Mouse (Mus musculus): Measurements from ENCODE around the gene Zdhhc22.

Gene Zdhhc22

DNA sequence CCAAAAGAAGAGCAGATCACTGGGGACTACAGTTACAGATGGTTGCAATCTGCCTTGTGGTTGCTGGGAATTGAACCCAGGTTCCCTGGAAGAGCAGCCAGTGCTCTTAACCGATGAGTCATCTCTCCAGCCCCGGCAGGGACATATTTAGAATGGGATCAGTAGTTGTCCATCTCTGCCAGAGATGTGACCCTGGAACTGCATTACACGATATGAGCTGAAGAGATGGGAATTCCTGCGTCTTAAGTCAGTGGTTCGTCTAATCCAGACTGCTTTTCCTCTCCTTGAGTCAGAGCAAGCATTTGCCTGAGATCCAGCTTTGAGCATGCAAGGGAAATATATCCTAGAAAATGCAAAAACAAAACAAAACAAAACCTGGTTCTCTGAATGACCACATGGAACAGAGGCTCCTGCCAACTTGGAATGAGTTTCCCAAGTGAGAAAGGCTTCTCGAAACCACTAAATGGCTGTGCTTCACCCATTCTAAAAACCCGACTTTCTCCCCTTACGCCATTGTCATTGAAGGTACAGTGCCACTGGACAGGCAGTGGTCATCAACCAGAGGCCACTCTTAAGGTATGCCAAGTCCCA is 54.4 kb downstream of the Zdhhc22 start:
- DNase-seq (ENCODE audit: low spot score): no peak

DNA sequence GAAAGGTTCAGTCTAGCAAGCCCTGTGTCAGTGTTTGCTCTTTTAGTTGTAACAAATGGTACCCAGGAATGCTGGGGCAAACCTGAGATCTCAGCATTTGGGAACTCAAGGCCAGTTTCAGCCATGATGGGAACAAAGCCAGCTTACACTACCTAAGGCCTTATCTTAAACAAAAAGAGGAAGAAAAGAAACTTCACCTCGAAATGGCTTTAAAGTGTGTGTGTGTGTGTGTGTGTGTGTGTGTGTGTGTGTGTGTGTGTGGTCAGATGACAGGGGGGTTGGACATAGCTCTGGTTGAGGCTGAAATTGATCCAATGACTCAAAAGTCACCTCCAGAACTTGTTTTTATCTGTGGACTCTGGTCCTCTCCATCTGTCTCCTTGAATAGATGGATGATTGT is 55.5 kb downstream of the Zdhhc22 start:
- DNase-seq (ENCODE audit: low spot score): no peak

DNA sequence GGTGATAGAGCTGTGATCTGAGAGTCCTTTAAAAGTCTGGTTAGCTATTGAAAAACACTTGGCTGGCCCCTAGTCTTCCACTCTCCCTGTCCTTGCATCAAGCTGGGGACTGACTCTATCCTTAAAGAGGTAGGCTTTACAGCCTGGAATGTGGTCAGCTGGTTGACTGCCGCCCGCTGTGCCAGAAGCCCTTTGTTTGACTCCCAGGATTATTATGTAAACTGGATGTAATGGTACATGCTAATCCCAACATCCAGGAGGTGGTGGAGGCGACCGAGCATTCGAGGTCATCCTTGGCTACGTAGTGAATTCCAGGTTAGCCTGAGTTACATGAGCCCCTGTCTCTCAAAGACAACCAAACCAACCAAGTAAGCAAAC is 57.7 kb downstream of the Zdhhc22 start:
- DNase-seq (ENCODE audit: low spot score): no peak

DNA sequence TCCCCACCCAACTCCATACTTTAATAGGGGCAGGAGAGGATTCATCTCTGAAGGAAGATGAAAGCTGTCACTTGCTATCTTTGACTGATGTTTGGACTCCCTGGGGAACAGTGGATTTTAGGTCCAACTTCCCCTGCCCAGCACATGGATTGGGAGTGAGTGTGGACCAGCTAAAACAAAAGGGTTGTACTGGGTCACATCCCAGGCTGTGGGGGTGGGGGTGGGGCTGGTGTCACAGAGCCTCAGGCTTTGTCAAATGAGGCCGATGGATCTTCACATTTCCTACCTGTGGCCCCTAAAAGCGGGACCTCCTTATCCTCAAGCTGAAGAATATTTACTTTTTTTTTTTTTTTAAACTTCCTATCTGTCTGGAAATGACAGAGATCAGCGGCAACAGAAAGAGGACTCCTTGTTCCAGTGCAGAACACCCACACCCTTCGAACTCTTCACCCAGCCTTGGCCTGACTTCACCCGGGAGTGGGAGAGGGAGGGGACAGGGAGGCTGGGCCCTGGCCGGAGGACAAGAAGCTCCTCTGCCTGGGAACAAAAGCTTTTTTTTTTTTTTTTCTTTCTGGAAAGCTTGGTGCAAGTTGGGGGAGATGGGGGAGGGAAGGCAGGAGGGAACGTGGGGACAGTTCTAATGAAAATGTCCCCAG is 58.2 kb downstream of the Zdhhc22 start:
- DNase-seq (ENCODE audit: low spot score): no peak

DNA sequence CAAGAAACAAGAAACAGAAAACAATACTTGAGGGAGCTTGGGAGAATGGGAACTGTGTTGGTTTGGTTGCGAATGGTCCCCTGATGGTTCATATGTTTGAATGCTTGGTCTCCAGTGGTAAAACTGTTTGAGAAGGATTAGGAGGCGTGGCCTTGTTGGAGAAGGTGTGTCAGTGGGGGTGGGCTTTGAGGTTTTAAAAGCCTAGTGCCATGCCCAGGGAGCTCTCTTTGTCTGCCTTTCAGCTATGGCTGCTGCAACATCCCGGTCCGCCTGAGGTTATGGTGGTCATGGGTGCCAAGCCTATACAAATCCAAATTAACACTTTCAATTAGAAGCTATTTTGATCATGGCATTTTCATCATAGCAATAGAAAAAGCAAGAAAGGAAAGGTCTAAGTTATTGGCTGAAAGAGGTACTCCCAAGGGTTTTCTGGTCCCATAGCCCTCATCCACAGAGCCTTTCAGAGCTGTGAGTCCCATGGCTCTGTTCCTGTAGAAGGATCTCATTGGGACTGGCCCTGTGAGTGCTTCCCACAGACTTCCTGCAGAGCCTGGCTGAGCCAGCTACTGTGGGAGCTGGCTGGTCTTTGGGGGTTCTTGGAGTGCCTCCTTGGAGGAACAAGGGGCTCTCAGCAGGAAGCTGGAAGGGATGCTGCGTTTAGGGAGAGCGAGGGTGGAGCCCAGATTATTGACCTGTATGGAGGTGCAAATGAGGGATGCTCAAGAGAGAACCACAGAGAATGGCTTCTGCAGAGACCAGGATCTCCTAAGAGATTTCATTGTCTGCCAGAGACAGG is 59.1 kb downstream of the Zdhhc22 start:
- no peak for DNase-seq (ENCODE audit: low spot score)
